Mouse (Mus musculus) hindbrain, embryonic 13.5 days (tissue): ENCODE data around the gene Polk. TPM values are rescaled to one million over a fixed set of nuclear protein-coding genes. Genes with fewer than 3 reads are reported as not detected.

ENCODE experiments used
- ATAC-seq: fragments of 200-750 bp; cut with Nextera tagmentation; 2 replicates; pipeline ENCODE4 v1.8.0; 2017; ENCODE audit warnings: moderate TSS enrichment; ENCODE audit not compliant: low FRiP score
- H3K27ac ChIP-seq: fragments of 300-500 bp; sonication (generic); 2 replicates; pipeline ENCODE4 v1.5.1; 2015; ENCODE audit warnings: inconsistent platforms, mild to moderate bottlenecking, moderate library complexity
- H3K27me3 ChIP-seq: fragments of 300-500 bp; sonication (generic); 2 replicates; pipeline ENCODE4 v1.6.1; 2015; ENCODE audit warnings: mild to moderate bottlenecking, inconsistent platforms
- H3K36me3 ChIP-seq: fragments of 300-500 bp; sonication (generic); 2 replicates; pipeline ENCODE4 v1.6.1; 2015; ENCODE audit warnings: mild to moderate bottlenecking, inconsistent platforms
- H3K4me1 ChIP-seq: fragments of 300-500 bp; sonication (generic); replicated peaks from 2 replicates; pipeline ENCODE4 v1.6.1; 2015; ENCODE audit warnings: inconsistent platforms
- H3K4me2 ChIP-seq: fragments of 300-500 bp; sonication (generic); 2 replicates; pipeline ENCODE4 v1.6.1; 2015; ENCODE audit warnings: inconsistent platforms, mild to moderate bottlenecking, moderate library complexity
- H3K4me3 ChIP-seq: fragments of 300-500 bp; sonication (generic); 2 replicates; pipeline ENCODE4 v1.5.1; 2015; ENCODE audit warnings: mild to moderate bottlenecking, inconsistent platforms
- H3K9ac ChIP-seq: fragments of 300-500 bp; sonication (generic); 2 replicates; pipeline ENCODE4 v1.6.1; 2015; ENCODE audit warnings: mild to moderate bottlenecking, inconsistent platforms
- H3K9me3 ChIP-seq: fragments of 300-500 bp; sonication (generic); 2 replicates; pipeline ENCODE4 v1.6.1; 2016; ENCODE audit warnings: inconsistent platforms
- WGBS: fragments of 180-500 bp; shearing (Covaris S2); methylation state at CpG from one replicate; pipeline ENCODE4 v1.1.7; 2015; 5-methylcytosine and 5-hydroxymethylcytosine counted together
- polyA plus RNA-seq: library from polyadenylated mRNA; unstranded; fragments of >200 nt; fragmentation: Nextera tagmentation; extraction: Ambion mirVana; gene quantifications from 2 replicates; pipeline ENCODE4 v1.2.1, GENCODE M21; 2015

The Polk gene
- polyA plus RNA-seq, 1 experiment from 2014 or later, result 5.4 TPM

DNA sequence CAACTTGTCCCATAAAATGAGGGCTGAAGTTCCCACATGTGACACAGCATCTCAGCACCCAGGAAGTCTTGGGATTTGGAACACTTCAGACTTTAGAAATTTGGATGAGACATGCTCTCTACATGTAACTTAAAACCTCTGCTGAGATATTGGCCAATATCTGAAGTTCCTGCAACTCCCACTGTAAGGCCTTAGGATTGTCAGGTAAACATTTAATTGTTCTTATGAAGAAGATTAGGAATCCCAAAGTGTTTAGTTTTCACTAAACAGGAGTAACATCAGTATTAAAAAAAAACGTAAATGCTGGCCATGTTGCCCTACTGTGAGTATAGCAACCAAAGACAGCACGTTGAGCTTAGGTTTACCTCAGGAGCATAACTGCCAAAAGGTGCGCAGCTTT is 51.9 kb downstream of the Polk start, which contains the start of gene Gm17622:
Gene Gm17622 (plus strand): TSS at position 301 of the 400 bp plus-strand sequence.
- Histone ChIP-seq H3K4me3 (no peak within 1 kb of the TSS), H3K4me2 (no peak within 1 kb of the TSS), H3K9ac (no peak within 1 kb of the TSS), H3K36me3 (peaks cover 11% of the 10 kb centered on the region), H3K9me3 (no peaks in the 10 kb centered on the region), H3K27me3 (no peaks in the 10 kb centered on the region), H3K27ac (no peak within 1 kb of the TSS), H3K4me1 (no peaks in the 10 kb centered on the region)
- ATAC-seq, result no peak
- 97% methylated on average over 3 of the region's 3 CpGs for WGBS

DNA sequence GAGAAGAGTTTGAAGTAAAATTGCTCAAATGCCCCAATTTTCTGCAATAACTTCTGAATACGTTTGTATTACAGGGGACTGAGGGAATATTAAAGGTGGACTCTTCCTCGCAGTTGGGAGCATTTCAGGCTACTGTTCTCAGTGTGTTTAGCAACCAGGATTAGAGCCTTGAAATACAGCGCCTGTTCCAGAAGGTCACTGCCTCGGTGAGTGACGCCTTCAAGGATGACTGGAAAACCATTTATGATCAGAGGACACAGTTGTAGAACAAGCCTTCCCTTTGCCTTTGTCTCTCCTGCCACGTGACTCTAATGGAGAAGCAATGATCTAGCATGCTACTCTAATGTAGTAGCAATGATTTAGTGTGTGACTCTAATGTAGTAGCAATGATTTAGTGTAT is 54.4 kb downstream of the Polk start:
- Histone ChIP-seq H3K4me2 (no peak overlapping the region), H3K9me3 (no peaks in the 10 kb centered on the region), H3K9ac (no peak overlapping the region), H3K27me3 (no peaks in the 10 kb centered on the region), H3K4me1 (no peaks in the 10 kb centered on the region), H3K36me3 (peaks cover 16% of the 10 kb centered on the region), H3K27ac (no peak overlapping the region), H3K4me3 (no peak overlapping the region)
- WGBS, result 90% methylated on average over 6 of the region's 6 CpGs
- no peak for ATAC-seq

DNA sequence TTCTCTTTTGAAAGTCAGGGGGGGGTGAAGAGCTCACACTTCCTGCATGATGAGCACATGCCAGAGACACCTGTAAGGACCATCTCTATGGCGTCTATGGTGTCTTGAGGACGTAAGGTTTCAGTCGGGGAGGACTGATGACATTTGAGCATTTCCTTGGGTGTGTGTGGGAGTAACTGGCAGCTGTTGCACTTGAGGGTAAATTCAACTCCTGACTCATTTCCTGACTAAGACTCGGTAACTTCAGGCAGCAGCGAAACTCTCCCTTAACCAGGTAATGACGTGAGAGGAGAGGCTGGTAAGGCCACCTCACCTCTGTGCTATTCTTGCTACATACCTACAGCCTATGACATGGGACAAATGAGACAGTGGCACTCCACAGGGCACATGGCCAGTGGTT is 55.1 kb downstream of the Polk start:
- H3K9me3 ChIP-seq, result no peaks in the 10 kb centered on the region
- 96% methylated on average over 6 of the region's 6 CpGs for WGBS
- no peaks in the 10 kb centered on the region for H3K27me3 ChIP-seq
- no peak overlapping the region for H3K4me3 ChIP-seq
- H3K36me3 ChIP-seq, result peaks cover 16% of the 10 kb centered on the region
- H3K9ac ChIP-seq, result no peak overlapping the region
- no peak overlapping the region for H3K4me2 ChIP-seq
- ATAC-seq, result no peak
- H3K27ac ChIP-seq, result no peak overlapping the region
- H3K4me1 ChIP-seq, result no peaks in the 10 kb centered on the region

DNA sequence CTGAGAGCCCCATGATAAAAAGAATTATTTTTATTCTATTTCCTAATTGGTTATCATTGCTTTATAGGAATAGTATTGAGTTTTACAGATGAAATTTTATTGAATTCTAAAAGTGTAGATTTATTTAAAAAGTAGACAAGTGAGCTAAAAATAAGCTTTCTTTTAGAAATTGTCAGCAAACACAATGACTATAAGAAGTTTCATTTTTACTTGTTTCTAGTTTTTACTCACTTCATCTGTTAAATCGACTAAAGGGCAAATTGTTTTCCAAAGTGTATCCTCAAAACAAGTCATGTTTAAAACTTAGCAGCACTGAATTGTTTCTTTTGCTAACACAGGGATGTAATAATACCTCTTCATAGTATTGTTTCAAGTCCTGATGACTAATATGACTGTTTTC is 63.4 kb downstream of the Polk start:
- Histone ChIP-seq H3K4me1 (no peaks in the 10 kb centered on the region), H3K4me3 (no peak overlapping the region), H3K27me3 (no peaks in the 10 kb centered on the region), H3K36me3 (peaks cover 2% of the 10 kb centered on the region; the same call in 1 of the 2 replicates), H3K4me2 (no peak overlapping the region), H3K27ac (no peak overlapping the region), H3K9ac (no peak overlapping the region), H3K9me3 (no peaks in the 10 kb centered on the region)
- no peak for ATAC-seq
- WGBS, result 100% methylated on average over 1 of the region's 1 CpGs

DNA sequence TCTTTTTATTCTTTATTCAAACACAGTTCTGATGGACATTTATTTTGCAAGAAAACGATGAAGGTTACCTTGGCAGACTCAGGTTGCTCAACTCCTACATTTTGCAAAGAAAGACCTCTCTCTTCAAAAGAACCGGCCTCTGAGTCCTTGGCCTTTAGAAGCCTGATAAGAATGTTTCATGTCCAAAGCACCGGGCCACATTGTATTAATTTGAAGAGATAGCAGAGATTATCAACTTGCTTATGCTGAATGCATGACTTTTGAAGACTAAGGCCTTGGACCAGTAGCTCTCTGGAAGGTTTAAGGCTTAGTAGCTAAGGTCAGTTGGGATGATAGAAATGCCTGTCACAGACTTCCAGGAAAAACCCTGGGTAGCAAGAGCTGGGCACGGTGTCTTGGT is 65.2 kb downstream of the Polk start:
- 95% methylated on average over 4 of the region's 4 CpGs for WGBS
- no peaks in the 10 kb centered on the region for H3K36me3 ChIP-seq
- no peaks in the 10 kb centered on the region for H3K4me1 ChIP-seq
- H3K9me3 ChIP-seq, result no peaks in the 10 kb centered on the region
- no peak overlapping the region for H3K4me2 ChIP-seq
- no peaks in the 10 kb centered on the region for H3K27me3 ChIP-seq
- no peak overlapping the region for H3K4me3 ChIP-seq
- ATAC-seq, result no peak
- H3K27ac ChIP-seq, result no peak overlapping the region
- no peak overlapping the region for H3K9ac ChIP-seq

DNA sequence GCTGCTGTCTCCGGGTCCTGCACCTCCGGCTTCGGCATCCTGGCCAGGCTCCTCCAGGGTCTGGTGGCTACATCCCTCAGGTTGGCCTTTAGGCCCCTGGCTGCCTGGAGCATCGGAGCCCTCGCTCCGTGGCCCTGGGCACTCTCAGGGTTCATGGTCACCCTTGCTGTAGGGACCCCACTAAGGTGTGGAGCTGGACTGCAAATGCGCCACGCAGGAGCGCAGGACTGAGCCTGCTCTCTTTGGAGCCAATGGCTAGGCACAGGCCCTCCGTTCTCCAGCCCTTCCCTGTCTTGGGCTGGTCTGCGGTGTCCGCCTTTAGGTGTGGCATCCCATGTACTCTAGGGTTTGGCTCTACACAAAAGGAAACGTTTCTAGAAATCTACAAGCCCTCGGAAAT is 71.4 kb downstream of the Polk start, which contains the start of gene Ankdd1b:
Gene Ankdd1b (minus strand): TSS at position 242 of the 400 bp plus-strand sequence.
- Histone ChIP-seq H3K4me3 (no peak within 1 kb of the TSS), H3K36me3 (no peaks in the 10 kb centered on the region), H3K4me1 (no peaks in the 10 kb centered on the region), H3K9me3 (no peaks in the 10 kb centered on the region), H3K27me3 (no peaks in the 10 kb centered on the region), H3K27ac (no peak within 1 kb of the TSS), H3K4me2 (no peak within 1 kb of the TSS), H3K9ac (no peak within 1 kb of the TSS)
- WGBS, result 91% methylated on average over 14 of the region's 14 CpGs
- ATAC-seq, result no peak

DNA sequence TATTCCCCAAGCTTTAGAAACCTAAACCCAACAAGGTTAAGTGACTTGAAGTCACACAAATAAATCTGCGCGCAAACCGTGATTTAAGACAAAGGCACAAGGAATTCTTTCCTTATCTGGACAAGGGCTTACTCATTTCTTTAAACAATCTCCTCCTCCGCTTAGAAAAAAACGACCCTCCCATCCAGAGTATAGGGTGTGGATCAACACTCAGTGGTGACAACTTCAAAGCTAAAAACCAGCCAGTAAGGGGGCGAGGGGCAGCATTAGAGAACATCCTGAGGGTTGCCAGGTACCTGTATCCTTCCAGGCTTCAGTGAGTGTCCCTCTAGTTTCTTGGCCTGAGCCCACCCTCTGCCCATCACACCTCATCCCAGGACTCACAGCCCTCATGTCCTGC is 71.8 kb downstream of the Polk start:
- Histone ChIP-seq H3K4me2 (no peak overlapping the region), H3K9ac (no peak overlapping the region), H3K36me3 (no peaks in the 10 kb centered on the region), H3K9me3 (no peaks in the 10 kb centered on the region), H3K4me1 (no peaks in the 10 kb centered on the region), H3K27me3 (no peaks in the 10 kb centered on the region), H3K4me3 (no peak overlapping the region), H3K27ac (no peak overlapping the region)
- ATAC-seq, result no peak
- 88% methylated on average over 6 of the region's 6 CpGs for WGBS

DNA sequence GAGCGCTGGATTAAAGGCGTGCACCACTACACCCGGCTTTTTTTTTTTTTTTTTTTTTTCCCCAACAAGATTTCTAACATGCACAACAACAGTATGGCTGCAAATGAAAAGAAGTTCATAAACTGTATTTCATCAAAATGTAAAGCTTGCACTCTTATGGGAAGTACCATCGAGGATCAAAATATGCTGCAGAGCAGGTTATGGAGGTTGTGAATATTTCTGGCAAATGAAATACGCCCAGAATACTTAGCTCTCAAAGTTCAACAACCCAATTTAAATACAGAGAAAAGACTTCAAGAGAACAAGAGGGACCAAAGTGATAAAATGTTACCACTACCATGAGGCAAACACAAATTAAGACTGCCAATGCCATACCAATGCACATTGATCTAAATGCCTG is 73.7 kb downstream of the Polk start:
- ATAC-seq, result no peak
- no peak overlapping the region for H3K9ac ChIP-seq
- H3K4me3 ChIP-seq, result no peak overlapping the region
- 94% methylated on average over 5 of the region's 5 CpGs for WGBS
- H3K36me3 ChIP-seq, result no peaks in the 10 kb centered on the region
- no peaks in the 10 kb centered on the region for H3K27me3 ChIP-seq
- H3K4me1 ChIP-seq, result no peaks in the 10 kb centered on the region
- H3K27ac ChIP-seq, result no peak overlapping the region
- H3K4me2 ChIP-seq, result no peak overlapping the region
- H3K9me3 ChIP-seq, result no peaks in the 10 kb centered on the region

DNA sequence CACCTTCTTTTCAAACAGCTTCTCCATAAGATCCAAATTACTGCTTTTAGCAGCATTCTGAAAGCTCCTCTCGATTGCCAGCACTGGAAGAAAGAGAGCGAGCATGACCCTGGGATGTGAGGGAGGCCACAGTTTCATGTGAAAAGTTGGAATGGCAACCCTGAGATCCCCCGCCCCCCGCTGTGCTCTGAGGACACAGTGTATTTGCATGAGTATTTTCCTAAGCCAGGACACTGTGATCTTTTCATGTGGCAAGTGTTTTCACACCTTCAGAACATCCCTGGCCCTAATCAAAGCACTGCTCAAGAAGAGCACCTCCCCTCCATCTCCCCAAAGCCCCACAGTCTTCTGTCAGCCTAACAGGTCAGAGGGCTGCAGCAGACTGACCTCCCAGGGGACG is 77.1 kb downstream of the Polk start:
- no peaks in the 10 kb centered on the region for H3K27me3 ChIP-seq
- WGBS, result 52% methylated on average over 5 of the region's 5 CpGs
- H3K4me2 ChIP-seq, result no peak overlapping the region
- H3K9me3 ChIP-seq, result no peaks in the 10 kb centered on the region
- no peak overlapping the region for H3K27ac ChIP-seq
- H3K36me3 ChIP-seq, result no peaks in the 10 kb centered on the region
- H3K9ac ChIP-seq, result no peak overlapping the region
- H3K4me3 ChIP-seq, result no peak overlapping the region
- H3K4me1 ChIP-seq, result no peaks in the 10 kb centered on the region
- ATAC-seq, result no peak

DNA sequence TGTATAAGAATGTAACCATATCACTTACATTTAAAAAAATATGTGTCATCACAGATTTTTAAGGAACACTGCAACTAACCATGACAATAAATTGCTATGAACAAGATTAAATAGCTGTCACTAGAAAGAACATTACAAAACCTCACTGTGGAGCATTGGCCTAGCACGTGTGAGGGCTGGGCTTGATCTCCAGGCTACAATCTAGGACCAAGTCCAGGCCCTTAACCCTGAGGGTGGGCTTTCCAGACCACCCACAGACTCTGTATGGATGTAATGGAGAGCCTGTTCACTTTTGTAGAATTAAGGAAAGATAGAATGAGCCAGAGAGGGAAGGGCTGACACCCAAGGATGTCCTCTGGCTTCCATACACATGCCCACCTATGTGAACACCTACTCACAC is 79.7 kb downstream of the Polk start:
- no peak overlapping the region for H3K27ac ChIP-seq
- H3K4me3 ChIP-seq, result no peak overlapping the region
- no peak overlapping the region for H3K9ac ChIP-seq
- H3K9me3 ChIP-seq, result no peaks in the 10 kb centered on the region
- 71% methylated on average over 1 of the region's 1 CpGs for WGBS
- H3K4me1 ChIP-seq, result no peaks in the 10 kb centered on the region
- no peak for ATAC-seq
- H3K27me3 ChIP-seq, result no peaks in the 10 kb centered on the region
- no peaks in the 10 kb centered on the region for H3K36me3 ChIP-seq
- no peak overlapping the region for H3K4me2 ChIP-seq

DNA sequence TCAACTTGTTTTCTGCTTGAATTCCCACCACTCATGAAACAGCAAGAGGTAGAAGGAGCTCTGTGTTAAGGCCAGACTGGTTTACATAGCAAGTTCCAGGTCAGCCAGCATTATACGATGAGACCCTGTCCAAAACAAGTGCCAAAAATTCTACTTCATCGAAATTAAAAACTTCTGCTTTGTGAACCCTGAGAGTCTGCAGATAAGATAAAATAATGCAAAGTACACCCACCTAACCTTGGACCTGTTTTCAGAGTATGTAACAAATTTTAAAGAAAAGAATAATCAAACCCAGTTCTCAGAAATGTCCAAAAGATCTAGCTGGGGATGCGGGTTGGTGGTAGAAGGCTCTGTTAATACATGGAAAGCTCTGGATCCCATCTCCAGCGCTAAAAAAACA is 83.8 kb downstream of the Polk start:
- Histone ChIP-seq H3K9me3 (no peaks in the 10 kb centered on the region), H3K4me3 (no peak overlapping the region), H3K27me3 (no peaks in the 10 kb centered on the region), H3K4me1 (no peaks in the 10 kb centered on the region), H3K9ac (no peak overlapping the region), H3K27ac (no peak overlapping the region), H3K4me2 (no peak overlapping the region), H3K36me3 (no peaks in the 10 kb centered on the region)
- no peak for ATAC-seq
- WGBS, result 87% methylated on average over 4 of the region's 4 CpGs

DNA sequence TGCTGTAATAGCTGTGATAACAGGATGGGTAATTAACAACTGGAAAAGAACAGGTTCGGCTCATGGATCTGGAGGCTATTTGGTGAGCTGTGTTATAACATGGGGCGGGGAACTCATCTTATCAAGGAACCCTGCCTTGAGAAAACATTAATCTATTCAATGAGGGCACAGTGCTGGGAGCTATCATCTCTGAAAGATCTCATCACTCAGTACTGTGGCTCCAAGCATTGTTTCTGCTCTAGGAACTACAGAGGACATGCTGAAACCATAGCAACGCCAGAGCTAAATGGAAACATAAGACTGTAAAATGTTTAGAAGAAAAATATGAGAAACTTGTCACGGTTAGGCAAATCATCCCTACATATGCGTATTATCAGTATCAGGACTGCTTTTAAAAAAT is 84.4 kb downstream of the Polk start:
- Histone ChIP-seq H3K36me3 (no peaks in the 10 kb centered on the region), H3K4me3 (no peak overlapping the region), H3K9me3 (no peaks in the 10 kb centered on the region), H3K4me2 (no peak overlapping the region), H3K27me3 (no peaks in the 10 kb centered on the region), H3K27ac (no peak overlapping the region), H3K4me1 (no peaks in the 10 kb centered on the region), H3K9ac (no peak overlapping the region)
- WGBS, result 84% methylated on average over 5 of the region's 5 CpGs
- no peak for ATAC-seq

DNA sequence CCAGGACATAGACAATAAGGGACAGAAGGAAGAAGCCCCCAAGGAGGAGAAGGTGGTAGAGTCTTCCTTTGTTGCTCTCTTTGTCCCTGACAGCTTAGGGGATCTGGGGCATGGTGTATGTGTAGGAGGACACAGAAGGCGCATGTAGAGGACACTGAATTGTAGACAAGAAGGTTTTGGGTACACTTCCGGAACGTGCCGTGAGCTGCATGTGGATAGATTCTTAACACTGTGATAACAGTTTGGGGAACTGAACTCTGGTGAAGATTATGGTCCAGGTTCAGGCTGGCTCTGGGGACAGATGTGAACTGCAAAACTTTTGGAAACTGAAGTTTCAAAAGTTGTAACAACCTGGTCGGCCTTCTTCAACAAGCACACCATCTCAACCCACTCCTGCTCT is 84.8 kb downstream of the Polk start:
- H3K9me3 ChIP-seq, result no peaks in the 10 kb centered on the region
- no peak for ATAC-seq
- H3K27ac ChIP-seq, result no peak overlapping the region
- H3K4me2 ChIP-seq, result no peak overlapping the region
- 95% methylated on average over 5 of the region's 5 CpGs for WGBS
- H3K4me1 ChIP-seq, result no peaks in the 10 kb centered on the region
- no peak overlapping the region for H3K4me3 ChIP-seq
- H3K27me3 ChIP-seq, result no peaks in the 10 kb centered on the region
- H3K36me3 ChIP-seq, result no peaks in the 10 kb centered on the region
- H3K9ac ChIP-seq, result no peak overlapping the region

DNA sequence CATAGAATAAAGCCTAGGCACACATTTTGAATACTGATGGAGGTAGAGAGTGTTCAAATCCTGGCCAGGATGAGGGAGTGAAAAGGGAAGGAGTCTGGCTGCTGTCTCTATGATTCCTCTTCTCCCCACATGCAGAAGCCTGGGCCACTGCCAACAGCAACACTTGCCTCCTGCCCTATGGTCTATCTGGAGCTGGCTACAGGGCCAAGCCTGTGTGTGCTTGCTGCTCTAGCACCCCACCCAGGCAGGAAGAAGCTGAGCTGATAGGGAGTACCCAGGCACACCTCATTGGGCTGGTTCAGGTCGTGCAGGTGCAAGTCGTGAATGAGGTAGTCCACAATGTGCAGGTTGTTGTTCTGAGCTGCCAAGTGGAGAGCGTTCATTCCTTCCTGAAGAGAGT is 88.1 kb downstream of the Polk start:
- Histone ChIP-seq H3K9ac (no peak overlapping the region), H3K27me3 (no peaks in the 10 kb centered on the region), H3K4me1 (no peaks in the 10 kb centered on the region), H3K36me3 (no peaks in the 10 kb centered on the region), H3K4me2 (no peak overlapping the region), H3K9me3 (no peaks in the 10 kb centered on the region), H3K4me3 (no peak overlapping the region), H3K27ac (no peak overlapping the region)
- ATAC-seq, result no peak
- 80% methylated on average over 3 of the region's 3 CpGs for WGBS
